Mouse (Mus musculus) myocyte (in vitro differentiated cells): ENCODE data around the gene Letmd1.

Source experiments
- CEBPB ChIP-seq: IDR thresholded peaks from 2 replicates; pipeline ENCODE4 v1.6.1; 2011; ENCODE audit warnings: mild to moderate bottlenecking, moderate library complexity; ENCODE audit not compliant: poor library complexity, insufficient read depth, severe bottlenecking
- E2F4 ChIP-seq: IDR thresholded peaks from one replicate; pipeline ENCODE4 v1.6.1; 2011; ENCODE audit warnings: mild to moderate bottlenecking, control low read depth, moderate library complexity; ENCODE audit not compliant: insufficient read depth
- MAX ChIP-seq: IDR thresholded peaks from one replicate; pipeline ENCODE4 v1.6.1; 2011; ENCODE audit warnings: low read depth, mild to moderate bottlenecking, control low read depth
- MYOD1 ChIP-seq, 3 experiments: IDR thresholded peaks; one replicate each; pipeline ENCODE4 v1.6.1; 2011; ENCODE audit warnings: control low read depth in 2 of 3, low read depth in 2 of 3, mild to moderate bottlenecking in 2 of 3, moderate library complexity in 1 of 3; ENCODE audit not compliant: insufficient read length in 2 of 3, control insufficient read depth in 1 of 3
- MYOG ChIP-seq, 3 experiments: IDR thresholded peaks; one replicate each; pipeline ENCODE4 v1.6.1; 2011; ENCODE audit warnings: control low read depth in 2 of 3, low read depth in 2 of 3, mild to moderate bottlenecking in 2 of 3; ENCODE audit not compliant: insufficient read length in 2 of 3, control insufficient read depth in 1 of 3, insufficient read depth in 1 of 3
- POLR2A ChIP-seq: IDR thresholded peaks from one replicate; pipeline ENCODE4 v1.6.1; 2011; ENCODE audit warnings: low read depth, mild to moderate bottlenecking, control low read depth, moderate library complexity; ENCODE audit not compliant: insufficient read length
- POLR2AphosphoS2 ChIP-seq: IDR thresholded peaks from one replicate; pipeline ENCODE4 v1.6.1; 2011; ENCODE audit warnings: low read depth, control low read depth; ENCODE audit not compliant: insufficient read length
- REST ChIP-seq: IDR thresholded peaks from one replicate; pipeline ENCODE4 v1.6.1; 2011; ENCODE audit warnings: mild to moderate bottlenecking, control low read depth, moderate library complexity; ENCODE audit not compliant: insufficient read depth, insufficient read length
- SRF ChIP-seq: IDR thresholded peaks from one replicate; pipeline ENCODE4 v1.6.1; 2011; ENCODE audit warnings: low read depth; ENCODE audit not compliant: control insufficient read depth, insufficient read length
- TCF12 ChIP-seq: IDR thresholded peaks from one replicate; pipeline ENCODE4 v1.6.1; 2011; ENCODE audit warnings: mild to moderate bottlenecking, control low read depth; ENCODE audit not compliant: poor library complexity, insufficient read depth, severe bottlenecking
- TCF3 ChIP-seq: IDR thresholded peaks from one replicate; pipeline ENCODE4 v1.6.1; 2011; ENCODE audit warnings: low read depth, control low read depth; ENCODE audit not compliant: insufficient read length
- USF1 ChIP-seq: IDR thresholded peaks from one replicate; pipeline ENCODE4 v1.6.1; 2011; ENCODE audit warnings: low read depth, mild to moderate bottlenecking, control low read depth, moderate library complexity

- TF ChIP-seq MYOD1 (IDR thresholded peaks at IDR 0.05; ENCODE audit: control insufficient read depth in 1 of 3, insufficient read length in 2 of 3, low read depth in 2 of 3) (peak in 2 of 3 experiments; percentile 93 to 96), MAX (no peak), POLR2AphosphoS2 (peak; percentile 57), TCF3 (no peak), CEBPB (no peak), POLR2A (peak; percentile 14), E2F4 (no peak), TCF12 (peak; percentile 31), USF1 (no peak), REST (no peak), SRF (peak; percentile 13), MYOG (IDR thresholded peaks at IDR 0.05; ENCODE audit: control insufficient read depth in 1 of 3, insufficient read depth in 1 of 3, insufficient read length in 2 of 3, low read depth in 2 of 3) (peak; percentile 67 to 95 (median 87))
These were observed 20.4 kb downstream of the Letmd1 start for GRCm38 (mm10) chr15:100489263-100489662.
